Mouse (Mus musculus) B cell, adult 2 months (primary cell): ENCODE data around the gene Gm44579.
A peak's percentile ranks its signal among the peaks of the same experiment; 100 is the strongest.

ENCODE experiments used
- DNase-seq, 2 experiments: peaks; one replicate each; pipeline ENCODE4 v3.0.0; 2022

Gm44579 gene

GRCm38 (mm10) chr15:98220877-98221276, at the start of gene Gm44579, which contains the start of gene Olfr287:
TSS of gene Gm44579 (minus strand) at chr15:98220977.
TSS of gene Olfr287 (minus strand) at chr15:98221056.
- DNase-seq = no peak

GRCm38 (mm10) chr15:98257776-98258175, 37.0 kb upstream of the Gm44579 start:
- DNase-seq = no peak

GRCm38 (mm10) chr15:98257193-98257592, 36.4 kb upstream of the Gm44579 start, which contains the start of gene H1fnt:
TSS of gene H1fnt (minus strand) at chr15:98257293.
- no peak for DNase-seq

- no peak for DNase-seq
Measured at GRCm38 (mm10) chr15:98256271-98256670, 35.5 kb upstream of the Gm44579 start.

- no peak for DNase-seq
Measured at GRCm38 (mm10) chr15:98235442-98235841, 14.7 kb upstream of the Gm44579 start.

GRCm38 (mm10) chr15:98234350-98234749, 13.6 kb upstream of the Gm44579 start, which contains the start of gene Olfr286:
TSS of gene Olfr286 (minus strand) at chr15:98234450.
- no peak for DNase-seq

- DNase-seq = no peak
Measured at GRCm38 (mm10) chr15:98226096-98226495, 5.3 kb upstream of the Gm44579 start.

GRCm38 (mm10) chr15:98225610-98226009, 4.8 kb upstream of the Gm44579 start:
- no peak for DNase-seq

- no peak for DNase-seq
Measured at GRCm38 (mm10) chr15:98222377-98222776, 1.6 kb upstream of the Gm44579 start.

- no peak for DNase-seq
Measured at GRCm38 (mm10) chr15:98214130-98214529, 6.6 kb downstream of the Gm44579 start.

- DNase-seq = no peak
Measured at GRCm38 (mm10) chr15:98213336-98213870, 7.4 kb downstream of the Gm44579 start.

GRCm38 (mm10) chr15:98209676-98210075, 11.1 kb downstream of the Gm44579 start:
- no peak for DNase-seq

GRCm38 (mm10) chr15:98195442-98195841, 25.3 kb downstream of the Gm44579 start, which contains the start of gene Olfr288:
TSS of gene Olfr288 (minus strand) at chr15:98195542.
- no peak for DNase-seq

- DNase-seq = no peak
Measured at GRCm38 (mm10) chr15:98184456-98184855, 36.3 kb downstream of the Gm44579 start.

- DNase-seq = no peak
Measured at GRCm38 (mm10) chr15:98181856-98182570, 38.8 kb downstream of the Gm44579 start.

- DNase-seq = peak; percentile 78 to 80
Measured at GRCm38 (mm10) chr15:98181132-98181711, 39.6 kb downstream of the Gm44579 start.

GRCm38 (mm10) chr15:98180567-98181131, 40.1 kb downstream of the Gm44579 start:
- no peak for DNase-seq

- no peak for DNase-seq
Measured at GRCm38 (mm10) chr15:98177320-98177719, 43.5 kb downstream of the Gm44579 start.

GRCm38 (mm10) chr15:98173821-98174220, 47.0 kb downstream of the Gm44579 start:
- peak; percentile 34 to 38 for DNase-seq

GRCm38 (mm10) chr15:98172113-98172512, 48.7 kb downstream of the Gm44579 start:
- DNase-seq = no peak

GRCm38 (mm10) chr15:98170917-98171316, 49.9 kb downstream of the Gm44579 start:
- DNase-seq = no peak

- DNase-seq = peak; percentile 59 to 66
Measured at GRCm38 (mm10) chr15:98170365-98170764, 50.4 kb downstream of the Gm44579 start.

- no peak for DNase-seq
Measured at GRCm38 (mm10) chr15:98168622-98169004, 52.2 kb downstream of the Gm44579 start.
